Mouse (Mus musculus) Patski (cell line): Measurements from ENCODE around the gene Hnrnpf. TPM values are rescaled to one million over a fixed set of nuclear protein-coding genes. Genes with fewer than 3 reads are reported as not detected.

ENCODE experiments used
- ATAC-seq: fragments of 100-300 bp; one replicate; pipeline ENCODE4 v1.8.0; 2021
- CTCF ChIA-PET: fragments of 350-600 bp; sonication (Branson Sonifier 250); formaldehyde crosslinking; loops from one replicate; lab custom pipeline; 2022; ENCODE audit warnings: inconsistent platforms; lab: Charles Lee
- POLR2A ChIA-PET: fragments of 350-600 bp; sonication (Branson Sonifier 250); formaldehyde crosslinking; loops from one replicate; lab custom pipeline; 2022; ENCODE audit warnings: antibody characterized with exemption, inconsistent platforms; lab: Charles Lee
- DNase-seq: peaks from one replicate; pipeline ENCODE4 v3.0.0-alpha.2; 2011; ENCODE audit warnings: low read depth, low spot score
- H3K27me3 ChIP-seq: fragments of 371-371 bp; one replicate; pipeline ENCODE4 v1.5.1; 2021
- CTCF ChIP-seq: fragments of 100-300 bp; IDR thresholded peaks from one replicate; pipeline ENCODE4 v1.5.1; 2021
- in situ Hi-C: fragments of 300-500 bp; cut with MboI; formaldehyde crosslinking; loops from 3 replicates; pipeline ENCODE4 v1.11.1; 2018; ENCODE audit warnings: low pct_unique_long_range_greater_than_20kb, mixed read lengths
- polyA plus RNA-seq: library from polyadenylated mRNA; unstranded; gene quantifications from one replicate; pipeline ENCODE4 v1.2.3, GENCODE M21; 2021

Gene Hnrnpf
- polyA plus RNA-seq, 1 experiment from 2014 or later, result 521 TPM

- no peaks in the 10 kb centered on the region for H3K27me3 ChIP-seq
- peak; percentile 19 for ATAC-seq
- DNase-seq, result no peak
- in situ Hi-C loops, result loop anchor here (5.0 kb wide), 1 partner anchor 35 kb away; no protein-coding TSS in a partner anchor
- TF ChIP-seq CTCF, result no peak
- ChIA-PET CTCF (no interaction called here), POLR2A (interaction anchor here (1.8 kb wide), 1 partner anchor 11 kb away, joined by 7 read pairs; no protein-coding TSS in a partner anchor)
These were observed 17.5 kb downstream of the Hnrnpf start for GRCm38 (mm10) chr6:117917576-117917975.

- ChIA-PET CTCF (no interaction called here), POLR2A (interaction anchor here (1.7 to 1.8 kb wide), 2 partner anchors 12 to 39 kb away, joined by 4 to 7 read pairs; no protein-coding TSS in a partner anchor)
- in situ Hi-C loops, result loop anchor here (5.0 kb wide), 1 partner anchor 36 kb away; no protein-coding TSS in a partner anchor
- no peak for DNase-seq
- ATAC-seq, result no peak
- H3K27me3 ChIP-seq, result no peaks in the 10 kb centered on the region
- TF ChIP-seq CTCF, result no peak
These were observed 17.9 kb downstream of the Hnrnpf start for GRCm38 (mm10) chr6:117918043-117918442.

- ChIA-PET POLR2A (interaction anchor here (0.7 kb wide), 1 partner anchor 9 kb away, joined by 6 read pairs; no protein-coding TSS in a partner anchor), CTCF (interaction anchor here (0.9 to 3.2 kb wide), 11 partner anchors 12 to 79 kb away, joined by 3 to 14 read pairs (median 6); no protein-coding TSS in a partner anchor)
- DNase-seq (no peak), ATAC-seq (no peak)
- no peaks in the 10 kb centered on the region for H3K27me3 ChIP-seq
- in situ Hi-C loops, result no loop called here
- peak; percentile 86 for TF ChIP-seq CTCF
These were observed 20.8 kb downstream of the Hnrnpf start for GRCm38 (mm10) chr6:117920659-117921640.

GRCm38 (mm10) chr6:117922041-117922440 is 21.9 kb downstream of the Hnrnpf start:
- ChIA-PET CTCF (interaction anchor here (0.9 to 3.2 kb wide), 6 partner anchors 11 to 80 kb away, joined by 3 to 14 read pairs (median 8); no protein-coding TSS in a partner anchor), POLR2A (interaction anchor here (0.7 kb wide), 1 partner anchor 207 kb away, joined by 3 read pairs; no protein-coding TSS in a partner anchor)
- in situ Hi-C loops, result no loop called here
- no peak for ATAC-seq
- TF ChIP-seq CTCF, result no peak
- no peaks in the 10 kb centered on the region for H3K27me3 ChIP-seq
- no peak for DNase-seq

- ChIA-PET POLR2A (interaction anchor here (0.6 to 0.7 kb wide), 2 partner anchors 15 to 70 kb away, joined by 3 to 10 read pairs; no protein-coding TSS in a partner anchor), CTCF (no interaction called here)
- H3K27me3 ChIP-seq, result no peaks in the 10 kb centered on the region
- no peak for TF ChIP-seq CTCF
- ATAC-seq, result no peak
- no peak for DNase-seq
- in situ Hi-C loops, result no loop called here
These were observed 26.9 kb downstream of the Hnrnpf start for GRCm38 (mm10) chr6:117926871-117927491.

GRCm38 (mm10) chr6:117927955-117928354 is 27.8 kb downstream of the Hnrnpf start:
- ChIA-PET POLR2A (no interaction called here), CTCF (no interaction called here)
- TF ChIP-seq CTCF, result no peak
- in situ Hi-C loops, result no loop called here
- no peak for DNase-seq
- no peak for ATAC-seq
- no peaks in the 10 kb centered on the region for H3K27me3 ChIP-seq

GRCm38 (mm10) chr6:117928746-117929145 is 28.6 kb downstream of the Hnrnpf start:
- DNase-seq, result no peak
- no peak for TF ChIP-seq CTCF
- H3K27me3 ChIP-seq, result no peaks in the 10 kb centered on the region
- in situ Hi-C loops, result no loop called here
- POLR2A ChIA-PET, result no interaction called here
- CTCF ChIA-PET, result no interaction called here
- no peak for ATAC-seq

- in situ Hi-C loops, result no loop called here
These were observed 30.0 kb downstream of the Hnrnpf start for GRCm38 (mm10) chr6:117929945-117930655.

GRCm38 (mm10) chr6:117932325-117933051 is 32.4 kb downstream of the Hnrnpf start:
- ATAC-seq, result no peak
- DNase-seq, result no peak
- POLR2A ChIA-PET, result no interaction called here

More at GRCm38 (mm10) chr6:117929945-117930655, 30.0 kb downstream of the Hnrnpf start:
- H3K27me3 ChIP-seq, result no peaks in the 10 kb centered on the region
- no peak for TF ChIP-seq CTCF
- DNase-seq (no peak), ATAC-seq (no peak)
- ChIA-PET CTCF (interaction anchor here (2.0 kb wide), 1 partner anchor 11 kb away, joined by 6 read pairs; no protein-coding TSS in a partner anchor), POLR2A (interaction anchor here (0.7 kb wide), 1 partner anchor 10 kb away, joined by 3 read pairs; no protein-coding TSS in a partner anchor)

More at GRCm38 (mm10) chr6:117932325-117933051, 32.4 kb downstream of the Hnrnpf start:
- CTCF ChIA-PET, result interaction anchor here (1.9 kb wide), 1 partner anchor 11 kb away, joined by 10 read pairs; no protein-coding TSS in a partner anchor
- peak; percentile 62 for TF ChIP-seq CTCF
- in situ Hi-C loops, result no loop called here
- H3K27me3 ChIP-seq, result no peaks in the 10 kb centered on the region
